Comparison of ENCODE assay signal across 8 mouse cellular contexts in the genomic region with DNA sequence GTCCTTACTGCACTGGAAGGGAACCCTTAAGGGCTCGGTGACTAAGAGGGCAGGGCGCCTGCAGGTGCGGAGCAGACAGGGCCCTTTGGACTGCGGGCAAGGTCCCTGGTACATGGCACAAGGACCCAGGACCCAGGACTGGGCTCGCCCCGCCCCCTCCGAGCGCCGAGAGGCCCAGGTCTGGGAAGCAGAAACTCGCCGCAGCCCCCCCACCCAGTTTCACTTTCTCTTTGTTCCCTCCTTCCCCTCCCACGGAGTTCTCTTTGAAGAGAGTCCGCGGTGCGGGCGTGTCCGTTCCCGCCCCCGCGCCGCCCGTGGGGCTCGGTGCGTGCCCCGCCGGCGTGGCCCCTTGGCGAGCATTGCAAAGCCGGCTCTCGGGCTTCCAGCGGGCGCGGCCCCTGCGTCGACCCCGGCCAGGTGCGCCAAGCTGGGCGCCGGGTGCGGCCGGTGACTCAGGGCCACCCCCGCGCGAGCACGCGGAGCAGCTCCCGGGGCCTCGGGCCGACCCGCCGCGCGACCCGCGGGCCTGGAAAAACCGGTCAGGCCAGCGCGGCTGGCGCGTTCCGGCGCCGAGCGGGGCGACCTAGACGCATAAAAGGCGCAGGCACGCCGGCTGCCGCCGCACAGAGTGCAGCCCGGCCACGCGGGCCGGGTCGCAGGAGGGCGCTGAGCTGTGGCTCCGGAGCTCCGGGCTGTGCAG. TPM values are rescaled to one million over a fixed set of nuclear protein-coding genes. Genes with fewer than 3 reads are reported as not detected.
DNase-seq lines count a peak whose midpoint lies in the region; ATAC-seq and TF ChIP-seq lines count a peak whose summit lies in the region.

No protein-coding gene starts in this region.

- H3K27ac ChIP-seq in embryonic fibroblast, embryonic 13.5 days (ENCODE audit: insufficient read depth, low read length), result no peak overlapping the region

- peak; percentile 36 to 37 for DNase-seq in layer of hippocampus, postnatal 10 days (ENCODE audit: low spot score in 2 of 2)
- no peak for DNase-seq in layer of hippocampus, postnatal 25 days (ENCODE audit: extremely low spot score in 1 of 2, low spot score in 1 of 2)
- DNase-seq in heart, postnatal 4 days, result peak; percentile 66
- peak; percentile 76 for DNase-seq in large intestine, adult 2 months (ENCODE audit: low read depth, low spot score)
- DNase-seq in spleen, postnatal 14 days (ENCODE audit: low spot score in 2 of 2), result peak; percentile 22 to 35

- ATAC-seq in megakaryocyte progenitor cell, adult 5-6 weeks (replicated peaks; ENCODE audit: poor library complexity), result peak; percentile 50
- ATAC-seq in erythroid progenitor cell, adult 5-6 weeks (replicated peaks; ENCODE audit: low FRiP score, poor library complexity, severe bottlenecking), result no peak

- H3K4me1 ChIP-seq in embryonic fibroblast, embryonic 13.5 days (ENCODE audit: control insufficient read depth, insufficient read depth, low read length), result no peaks in the 10 kb centered on the region

- H3K4me3 ChIP-seq in embryonic fibroblast, embryonic 13.5 days (ENCODE audit: insufficient read depth, low read length), result peak overlapping the region; percentile 36

- no peak for TF ChIP-seq POLR2A in embryonic fibroblast, embryonic 13.5 days (IDR thresholded peaks at IDR 0.05; ENCODE audit: low read depth, low read length)

- no peak for TF ChIP-seq CTCF in embryonic fibroblast, embryonic 13.5 days (IDR thresholded peaks at IDR 0.05; ENCODE audit: borderline replicate concordance, insufficient read depth, low read length)

- under 1% methylated on average over 79 of the region's 79 CpGs for WGBS in large intestine, adult 2 months

RNA-seq across cellular contexts. Expression of gene Kif26a, which starts 15.7 kb away (rescaled TPM):
- total RNA-seq in layer of hippocampus, postnatal 10 days (2021), result 10 to 100 TPM in 1 of 2 experiments, 1 to 10 TPM in 1; 7.6 to 10.0 TPM
- 1 to 10 TPM; 5.2 to 6.6 TPM for total RNA-seq in layer of hippocampus, postnatal 25 days (2021)
- 0.10 and 0.47 TPM in 2 replicates for polyA plus RNA-seq in embryonic fibroblast, embryonic 13.5 days (2011; ENCODE audit: insufficient read length, low read depth, missing spikeins)
- total RNA-seq in heart, postnatal 4 days (2021), result 10 to 100 TPM; 29.0 to 32.5 TPM
- 0.95 and 1.6 TPM in 2 replicates for polyA plus RNA-seq in large intestine, adult 2 months (2012; rRNA removed)
- not detected in 2 replicates for total RNA-seq in megakaryocyte progenitor cell, adult 5-6 weeks (2015)
- not detected in 2 replicates for total RNA-seq in megakaryocyte progenitor cell, adult 5-6 weeks (2017)
- not detected in 2 replicates for total RNA-seq in erythroid progenitor cell, adult 5-6 weeks (2015; ENCODE audit: low replicate concordance)
- not detected in 2 replicates for total RNA-seq in erythroid progenitor cell, adult 5-6 weeks (2017; ENCODE audit: low replicate concordance)

RNA-seq across cellular contexts. Expression of gene Aspg, which starts 23.8 kb away (rescaled TPM):
- total RNA-seq in layer of hippocampus, postnatal 10 days (2021), result 1 to 10 TPM; 1.5 to 2.7 TPM
- total RNA-seq in layer of hippocampus, postnatal 25 days (2021), result 1 to 10 TPM; 1.4 to 3.5 TPM
- 0.35 and 1.3 TPM in 2 replicates for polyA plus RNA-seq in embryonic fibroblast, embryonic 13.5 days (2011; ENCODE audit: insufficient read length, low read depth, missing spikeins)
- under 1 TPM; 0.20 to 0.26 TPM for total RNA-seq in heart, postnatal 4 days (2021)
- polyA plus RNA-seq in large intestine, adult 2 months (2012; rRNA removed), result 28.2 and 31.8 TPM in 2 replicates
- not detected in 2 replicates for total RNA-seq in megakaryocyte progenitor cell, adult 5-6 weeks (2015)
- not detected in 2 replicates for total RNA-seq in megakaryocyte progenitor cell, adult 5-6 weeks (2017)
- total RNA-seq in erythroid progenitor cell, adult 5-6 weeks (2015; ENCODE audit: low replicate concordance), result not detected in 2 replicates
- total RNA-seq in erythroid progenitor cell, adult 5-6 weeks (2017; ENCODE audit: low replicate concordance), result not detected in 2 replicates

Comparison
In these comparisons a context has a peak if more than half of its experiments do, and no peak if none do; other contexts are left out.
1. DNase-seq: peak in layer of hippocampus, postnatal 10 days (2 of 2), heart, postnatal 4 days (single experiment), large intestine, adult 2 months (single experiment) and spleen, postnatal 14 days (2 of 2); none in layer of hippocampus, postnatal 25 days (0 of 2).
2. RNA of gene Kif26a, which starts 15.7 kb away (total RNA-seq): 29.0 to 32.5 TPM in heart, postnatal 4 days, 7.6 to 10.0 TPM in layer of hippocampus, postnatal 10 days and 5.2 to 6.6 TPM in layer of hippocampus, postnatal 25 days; not detected in megakaryocyte progenitor cell, adult 5-6 weeks and not detected in erythroid progenitor cell, adult 5-6 weeks; every median in the first group is over 4 times any median in the second.